Mouse (Mus musculus) G1E-ER4 (cell line): ENCODE measurements around the gene Tox4. TPM values are rescaled to one million over a fixed set of nuclear protein-coding genes. Genes with fewer than 3 reads are reported as not detected.

ENCODE experiments used
- GATA1 ChIP-seq: IDR thresholded peaks from one replicate; pipeline ENCODE4 v1.8.0; 2012; ENCODE audit warnings: low read length, inconsistent platforms
- polyA plus RNA-seq: library from polyadenylated mRNA; stranded (reverse); fragments of >175 nt; gene quantifications from 2 replicates; pipeline ENCODE4 v1.2.3, GENCODE M21; 2012

Tox4 gene
- polyA plus RNA-seq, 1 experiment, result 52.5 TPM

- no peak for TF ChIP-seq GATA1
Measured at GRCm38 (mm10) chr14:52331069-52331750, 52.3 kb downstream of the Tox4 start.

- no peak for TF ChIP-seq GATA1
Measured at GRCm38 (mm10) chr14:52332171-52332570, 53.2 kb downstream of the Tox4 start.

GRCm38 (mm10) chr14:52338751-52339511, 60.0 kb downstream of the Tox4 start:
- TF ChIP-seq GATA1, result no peak

DNA sequence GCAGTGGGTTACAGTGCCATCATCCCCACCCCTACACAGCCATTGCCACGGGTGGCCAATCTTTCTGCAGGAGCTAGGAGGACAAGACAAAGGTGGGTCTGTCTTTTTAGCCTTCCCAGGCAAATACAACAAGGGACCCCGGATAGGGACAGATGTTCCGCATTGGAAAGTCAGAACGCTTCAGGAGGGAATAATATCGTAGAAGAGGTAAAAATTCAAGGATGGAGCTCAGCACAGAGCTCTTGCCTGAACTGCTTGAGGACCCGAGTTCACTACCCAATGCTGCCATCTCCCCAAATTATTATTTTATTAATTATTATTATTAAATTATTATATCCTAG, 60.5 kb downstream of the Tox4 start:
- TF ChIP-seq GATA1, result no peak

Other genes starting within 250 kb of the Tox4 start
- not detected in 2 replicates for gene Olfr221, start 236.7 kb upstream of the Tox4 start, polyA plus RNA-seq
- 13.3 and 19.0 TPM in 2 replicates for gene Hnrnpc, start 175.1 kb upstream of the Tox4 start, polyA plus RNA-seq
- gene Rpgrip1, start 168.4 kb upstream of the Tox4 start, polyA plus RNA-seq, result 0.05 and 0.24 TPM in 2 replicates
- gene Supt16, start 81.7 kb upstream of the Tox4 start, polyA plus RNA-seq, result 28.6 and 37.7 TPM in 2 replicates
- gene Chd8, start 21.4 kb upstream of the Tox4 start, polyA plus RNA-seq, result 15.3 and 19.5 TPM in 2 replicates
- 0.36 and 0.48 TPM in 2 replicates for gene Rab2b, start 399 bp downstream of the Tox4 start, polyA plus RNA-seq
- gene Mettl3, start 26.0 kb downstream of the Tox4 start, polyA plus RNA-seq, result 10.4 and 13.1 TPM in 2 replicates
- 13.7 and 15.2 TPM in 2 replicates for gene Sall2, start 49.6 kb downstream of the Tox4 start, polyA plus RNA-seq
- not detected in 2 replicates for gene Olfr1513, start 77.3 kb downstream of the Tox4 start, polyA plus RNA-seq
- gene Olfr1512, start 100.0 kb downstream of the Tox4 start, polyA plus RNA-seq, result not detected in 2 replicates
- gene Olfr1511, start 118.2 kb downstream of the Tox4 start, polyA plus RNA-seq, result not detected in 2 replicates
- not detected in 2 replicates for gene Olfr1510, start 135.2 kb downstream of the Tox4 start, polyA plus RNA-seq
- not detected in 2 replicates for gene Olfr1509, start 163.8 kb downstream of the Tox4 start, polyA plus RNA-seq
- not detected in 2 replicates for gene Olfr1508, start 188.3 kb downstream of the Tox4 start, polyA plus RNA-seq
- gene Olfr1507, start 216.6 kb downstream of the Tox4 start, polyA plus RNA-seq, result not detected in 2 replicates